Mouse (Mus musculus) adrenal gland (tissue): ENCODE results near the gene Lbx1.

ENCODE experiments used
- intact Hi-C: fragments of 180-260 bp; cut with DNase I; formaldehyde crosslinking; loops from one replicate; pipeline ENCODE4 v1.15.1; 2025
- long read RNA-seq, 2 experiments: library from polyadenylated mRNA; unstranded; transcript quantifications; one replicate each; pipeline ENCODE4 v2.0.0; 2020; ENCODE audit warnings: borderline replicate concordance in 1 of 2; ENCODE audit not compliant: insufficient replicate concordance in 1 of 2

Lbx1 gene
- long read RNA-seq, experiment 1: 0 reads
- long read RNA-seq, experiment 2: 0 reads

- intact Hi-C loops: loop anchor here (10.0 kb wide), 1 partner anchor 481 kb away; the partner anchor contains the start of gene Pax2
These were observed at the start of gene Lbx1 for GRCm38 (mm10) chr19:45235766-45236362. Gene Lbx1 (minus strand): TSS chr19:45235812.

GRCm38 (mm10) chr19:45283302-45283701 lies 47.7 kb upstream of the Lbx1 start:
- intact Hi-C loops: loop anchor here (5.0 kb wide), 1 partner anchor 154 kb away; no protein-coding TSS in a partner anchor

- intact Hi-C loops: no loop called here
These were observed 40.6 kb upstream of the Lbx1 start for GRCm38 (mm10) chr19:45276196-45276595.

GRCm38 (mm10) chr19:45271986-45272385 lies 36.4 kb upstream of the Lbx1 start:
- intact Hi-C loops: no loop called here

GRCm38 (mm10) chr19:45262995-45263394 lies 27.4 kb upstream of the Lbx1 start:
- intact Hi-C loops: no loop called here

- intact Hi-C loops: no loop called here
These were observed 22.1 kb upstream of the Lbx1 start for GRCm38 (mm10) chr19:45257414-45258326.

GRCm38 (mm10) chr19:45254806-45255205 lies 19.2 kb upstream of the Lbx1 start:
- intact Hi-C loops: no loop called here

- intact Hi-C loops: no loop called here
These were observed 16.8 kb upstream of the Lbx1 start for GRCm38 (mm10) chr19:45252436-45252835.

GRCm38 (mm10) chr19:45248691-45249090 lies 13.1 kb upstream of the Lbx1 start:
- intact Hi-C loops: no loop called here

- intact Hi-C loops: no loop called here
These were observed 8.5 kb upstream of the Lbx1 start for GRCm38 (mm10) chr19:45243918-45244700.

- intact Hi-C loops: no loop called here
These were observed 7.6 kb upstream of the Lbx1 start for GRCm38 (mm10) chr19:45243264-45243602.

- intact Hi-C loops: no loop called here
These were observed 7.0 kb upstream of the Lbx1 start for GRCm38 (mm10) chr19:45242348-45243263.

- intact Hi-C loops: no loop called here
These were observed 6.4 kb upstream of the Lbx1 start for GRCm38 (mm10) chr19:45242017-45242347.

GRCm38 (mm10) chr19:45240026-45240425 lies 4.4 kb upstream of the Lbx1 start:
- intact Hi-C loops: no loop called here

- intact Hi-C loops: loop anchor here (10.0 kb wide), 1 partner anchor 484 kb away; the partner anchor contains the start of gene Pax2
These were observed 3.6 kb upstream of the Lbx1 start for GRCm38 (mm10) chr19:45239191-45239590.

GRCm38 (mm10) chr19:45237665-45238209 lies 2.1 kb upstream of the Lbx1 start:
- intact Hi-C loops: loop anchor here (10.0 kb wide), 1 partner anchor 483 kb away; the partner anchor contains the start of gene Pax2

GRCm38 (mm10) chr19:45237099-45237498 lies 1.5 kb upstream of the Lbx1 start:
- intact Hi-C loops: loop anchor here (10.0 kb wide), 1 partner anchor 482 kb away; the partner anchor contains the start of gene Pax2

GRCm38 (mm10) chr19:45236363-45236942 lies 841 bp upstream of the Lbx1 start:
- intact Hi-C loops: loop anchor here (10.0 kb wide), 1 partner anchor 482 kb away; the partner anchor contains the start of gene Pax2

- intact Hi-C loops: loop anchor here (10.0 kb wide), 1 partner anchor 481 kb away; the partner anchor contains the start of gene Pax2
These were observed 276 bp downstream of the Lbx1 start for GRCm38 (mm10) chr19:45235331-45235741.
